10 mouse cellular contexts compared by ENCODE assay signal in genomic region chr9:95559059-95559935, GRCm38 (mm10). TPM values are rescaled to one million over a fixed set of nuclear protein-coding genes. Genes with fewer than 3 reads are reported as not detected.
DNase-seq lines count a peak whose midpoint lies in the region; ATAC-seq and TF ChIP-seq lines count a peak whose summit lies in the region.
"Had no signal": no experiment of that assay in that cellular context is flagged by ENCODE, and none has a peak within 500 bp of the region (broad histone marks: within the 10 kb centered on the region; RNA-seq: fewer than 3 reads in every experiment).

Gene Paqr9, plus strand, starts transcription at chr9:95559657.

- H3K4me3 ChIP-seq in midbrain, embryonic 16.5 days (ENCODE audit: low read depth, low read length) = peak within 1 kb of the TSS; percentile 76
- peak within 1 kb of the TSS; percentile 72 for H3K4me3 ChIP-seq in testis, adult 2 months (ENCODE audit: control insufficient read depth, low read depth, low read length)
- H3K4me3 ChIP-seq: myocyte had no signal

- no peaks in the 10 kb centered on the region for H3K36me3 ChIP-seq in midbrain, embryonic 16.5 days (ENCODE audit: control insufficient read depth, insufficient read depth, low read length)
- H3K36me3 ChIP-seq in testis, adult 2 months (ENCODE audit: control insufficient read depth, insufficient read depth, low read length) = no peaks in the 10 kb centered on the region

- peaks cover 4% of the 10 kb centered on the region; the same call in 1 of the 2 replicates for H3K27me3 ChIP-seq in midbrain, embryonic 16.5 days (ENCODE audit: control insufficient read depth, insufficient read depth, low read depth, low read length)
- no peaks in the 10 kb centered on the region for H3K27me3 ChIP-seq in testis, adult 2 months (ENCODE audit: control insufficient read depth, insufficient read depth, low read length)
- H3K27me3 ChIP-seq: CH12.LX had no signal

- intact Hi-C loops in left cerebral cortex, postnatal 25 days (cut with DNase I) = no loop called here

- under 1% methylated on average over 54 of the region's 118 CpGs for WGBS in midbrain, embryonic 16.5 days

- H3K9ac ChIP-seq in midbrain, embryonic 16.5 days (ENCODE audit: low read depth, low read length) = peak within 1 kb of the TSS; percentile 84

- no peak for TF ChIP-seq CTCF in testis, adult 2 months (IDR thresholded peaks at IDR 0.05; ENCODE audit: control insufficient read depth, insufficient read depth, insufficient replicate concordance, low read depth, low read length)

- peak; percentile 88; the same call in 1 of the 2 replicates for TF ChIP-seq POLR2A in testis, adult 2 months (IDR thresholded peaks at IDR 0.05; ENCODE audit: control insufficient read depth, low read depth, low read length)

- ATAC-seq in midbrain, embryonic 16.5 days = peak; percentile 72

- peak; percentile 48 for DNase-seq in layer of hippocampus, adult 11-12 months (ENCODE audit: low spot score)
- no peak for DNase-seq in layer of hippocampus, adult 9-10 months (ENCODE audit: low spot score)
- peak; percentile 80 to 82 for DNase-seq in cerebellum, postnatal 10 days
- peak; percentile 51 to 56 for DNase-seq in frontal cortex, postnatal 10 days (ENCODE audit: low spot score in 2 of 2)
- peak; percentile 10 for DNase-seq in induced T-regulatory cell, adult 2 months (ENCODE audit: low read depth)
- peak; percentile 55 to 79 for DNase-seq in left cerebral cortex, postnatal 25 days (ENCODE audit: low spot score in 2 of 2)

- H3K27ac ChIP-seq in midbrain, embryonic 16.5 days (ENCODE audit: low read length) = peak within 1 kb of the TSS; percentile 83
- peak within 1 kb of the TSS; percentile 83 for H3K27ac ChIP-seq in testis, adult 2 months (ENCODE audit: control insufficient read depth, insufficient read depth, low read depth, low read length)

- no peaks in the 10 kb centered on the region for H3K9me3 ChIP-seq in midbrain, embryonic 16.5 days (replicated peaks; ENCODE audit: control insufficient read depth, low read length, poor library complexity, severe bottlenecking)

- H3K4me2 ChIP-seq in midbrain, embryonic 16.5 days (ENCODE audit: low read length) = peak within 1 kb of the TSS; percentile 93

- peaks cover 38% of the 10 kb centered on the region for H3K4me1 ChIP-seq in midbrain, embryonic 16.5 days (ENCODE audit: control insufficient read depth, insufficient read depth, low read length)
- peaks cover 6% of the 10 kb centered on the region for H3K4me1 ChIP-seq in testis, adult 2 months (ENCODE audit: control insufficient read depth, insufficient read depth, low read length)

RNA-seq across cellular contexts. Expression of gene Paqr9, which starts in this region (rescaled TPM):
- 10 to 100 TPM; 39.1 to 40.7 TPM for total RNA-seq in left cerebral cortex, postnatal 25 days (2021)
- polyA plus RNA-seq in midbrain, embryonic 16.5 days (2015; fragmentation: Nextera tagmentation; extraction: Ambion mirVana) = 5.5 and 5.7 TPM in 2 replicates
- polyA plus RNA-seq in testis, adult 2 months (2012; rRNA removed) = 58.7 and 63.4 TPM in 2 replicates
- total RNA-seq: CH12.LX had no signal
